In genomic region chr9:116122969-116123589, GRCm38 (mm10) we compare ENCODE assay signal across 8 mouse cellular contexts. TPM values are rescaled to one million over a fixed set of nuclear protein-coding genes. Genes with fewer than 3 reads are reported as not detected.
DNase-seq lines count a peak whose midpoint lies in the region; ATAC-seq and TF ChIP-seq lines count a peak whose summit lies in the region.

No protein-coding gene starts in this region.

- peak overlapping the region; percentile 57; the same call in 1 of the 2 replicates for H3K27ac ChIP-seq in layer of hippocampus, adult 2 months
- H3K27ac ChIP-seq in intestine, embryonic 15.5 days = peak overlapping the region; percentile 80
- no peak overlapping the region for H3K27ac ChIP-seq in neural tube, embryonic 14.5 days (ENCODE audit: low read depth, low read length)
- no peak overlapping the region for H3K27ac ChIP-seq in forebrain, postnatal 0 days (ENCODE audit: low read depth, low read length)

- no peak overlapping the region for H3K4me2 ChIP-seq in intestine, embryonic 15.5 days (replicated peaks)
- no peak overlapping the region for H3K4me2 ChIP-seq in neural tube, embryonic 14.5 days (ENCODE audit: low read depth, low read length)
- no peak overlapping the region for H3K4me2 ChIP-seq in forebrain, postnatal 0 days (ENCODE audit: low read depth)

- no peak overlapping the region for H3K9ac ChIP-seq in intestine, embryonic 15.5 days
- no peak overlapping the region for H3K9ac ChIP-seq in neural tube, embryonic 14.5 days (replicated peaks; ENCODE audit: low read depth, low read length)
- no peak overlapping the region for H3K9ac ChIP-seq in forebrain, postnatal 0 days

- no peak for DNase-seq in layer of hippocampus, adult 2 months (ENCODE audit: low spot score in 2 of 2)
- no peak for DNase-seq in layer of hippocampus, postnatal 10 days (ENCODE audit: low spot score in 2 of 2)
- DNase-seq in embryo, embryonic 11 days = peak; percentile 49
- DNase-seq in forebrain, postnatal 0 days = no peak
- DNase-seq in cerebellum, postnatal 14 days = no peak
- DNase-seq in layer of hippocampus, postnatal 36 days = no peak

- no peaks in the 10 kb centered on the region for H3K9me3 ChIP-seq in intestine, embryonic 15.5 days
- H3K9me3 ChIP-seq in neural tube, embryonic 14.5 days (ENCODE audit: control insufficient read depth, low read length) = no peaks in the 10 kb centered on the region
- H3K9me3 ChIP-seq in forebrain, postnatal 0 days (ENCODE audit: low read length) = no peaks in the 10 kb centered on the region

- H3K4me3 ChIP-seq in layer of hippocampus, adult 2 months = no peak overlapping the region
- H3K4me3 ChIP-seq in intestine, embryonic 15.5 days (replicated peaks) = no peak overlapping the region
- H3K4me3 ChIP-seq in neural tube, embryonic 14.5 days (ENCODE audit: low read depth, low read length) = no peak overlapping the region
- no peak overlapping the region for H3K4me3 ChIP-seq in forebrain, postnatal 0 days (ENCODE audit: low read depth, low read length)

- WGBS in intestine, embryonic 15.5 days = 42% methylated on average over 9 of the region's 9 CpGs
- WGBS in neural tube, embryonic 14.5 days = 72% methylated on average over 9 of the region's 9 CpGs
- WGBS in forebrain, postnatal 0 days = 79% methylated on average over 9 of the region's 9 CpGs

- peaks cover 12% of the 10 kb centered on the region for H3K4me1 ChIP-seq in intestine, embryonic 15.5 days (replicated peaks)
- no peaks in the 10 kb centered on the region for H3K4me1 ChIP-seq in neural tube, embryonic 14.5 days (ENCODE audit: control insufficient read depth, insufficient read depth, low read length)
- H3K4me1 ChIP-seq in forebrain, postnatal 0 days (ENCODE audit: insufficient read depth) = no peaks in the 10 kb centered on the region

- peaks cover 28% of the 10 kb centered on the region for H3K36me3 ChIP-seq in intestine, embryonic 15.5 days
- H3K36me3 ChIP-seq in neural tube, embryonic 14.5 days (ENCODE audit: control insufficient read depth, insufficient read depth, low read length) = no peaks in the 10 kb centered on the region
- H3K36me3 ChIP-seq in forebrain, postnatal 0 days (ENCODE audit: insufficient read depth) = no peaks in the 10 kb centered on the region

- peak; percentile 78 for ATAC-seq in intestine, embryonic 15.5 days
- peak; percentile 41; the same call in 1 of the 2 replicates for ATAC-seq in neural tube, embryonic 14.5 days (ENCODE audit: low read depth)
- no peak for ATAC-seq in forebrain, postnatal 0 days

- no peaks in the 10 kb centered on the region for H3K27me3 ChIP-seq in intestine, embryonic 15.5 days (replicated peaks)
- no peaks in the 10 kb centered on the region for H3K27me3 ChIP-seq in neural tube, embryonic 14.5 days (ENCODE audit: control insufficient read depth, insufficient read depth, low read length)
- H3K27me3 ChIP-seq in forebrain, postnatal 0 days (ENCODE audit: insufficient read depth, low read length) = no peaks in the 10 kb centered on the region

- TF ChIP-seq CTCF in layer of hippocampus, adult 2 months (conservative IDR thresholded peaks at IDR 0.05) = no peak
- TF ChIP-seq CTCF in forebrain, postnatal 0 days (IDR thresholded peaks at IDR 0.05; ENCODE audit: low read depth) = no peak

RNA-seq across cellular contexts. Expression of gene Tgfbr2, which starts 52.1 kb away (rescaled TPM):
- total RNA-seq in layer of hippocampus, adult 2 months (2021) = 10 to 100 TPM; 10.7 to 11.7 TPM
- 10 to 100 TPM; 12.4 to 14.0 TPM for total RNA-seq in layer of hippocampus, postnatal 10 days (2021)
- 28.3 and 31.8 TPM in 2 replicates for polyA plus RNA-seq in intestine, embryonic 15.5 days (2015; fragmentation: Nextera tagmentation; extraction: Ambion mirVana)
- polyA plus RNA-seq in neural tube, embryonic 14.5 days (2014; fragmentation: Nextera tagmentation; extraction: Ambion mirVana) = 3.6 and 10.2 TPM in 2 replicates
- total RNA-seq in forebrain, postnatal 0 days (2014; rRNA removed) = 13.9 and 20.8 TPM in 2 replicates
- 6.3 and 6.5 TPM in 2 replicates for polyA plus RNA-seq in forebrain, postnatal 0 days (2015; fragmentation: Nextera tagmentation; extraction: Ambion mirVana)
- total RNA-seq in layer of hippocampus, postnatal 36 days (2021) = 10 to 100 TPM; 10.6 to 12.6 TPM

Comparison
In these comparisons a context has a peak if more than half of its experiments do, and no peak if none do; other contexts are left out.
1. H3K27ac ChIP-seq: peak in layer of hippocampus, adult 2 months (single experiment) and intestine, embryonic 15.5 days (single experiment); none in neural tube, embryonic 14.5 days (single experiment) and forebrain, postnatal 0 days (single experiment).